Mouse (Mus musculus): ENCODE data around the gene Ndufs2. TPM values are rescaled to one million over a fixed set of nuclear protein-coding genes. Genes with fewer than 3 reads are reported as not detected.

Ndufs2 gene
- 120 and 129 TPM in 2 replicates for polyA plus RNA-seq (2015; fragmentation: Nextera tagmentation; extraction: Ambion mirVana)

GRCm38 (mm10) chr1:171250680-171251593 is at the start of gene Ndufs2:
Gene Ndufs2, minus strand, starts transcription at chr1:171251388.

GRCm38 (mm10) chr1:171294298-171295062 is 43.3 kb upstream of the Ndufs2 start, which contains the start of gene Ufc1:
Gene Ufc1, minus strand, starts transcription at chr1:171295024.

GRCm38 (mm10) chr1:171287136-171288081 is 36.2 kb upstream of the Ndufs2 start, which contains the start of gene Usp21:
Gene Usp21, minus strand, starts transcription at chr1:171287991.

GRCm38 (mm10) chr1:171280916-171281527 is 29.8 kb upstream of the Ndufs2 start, which contains the start of gene Ppox:
Gene Ppox, minus strand, starts transcription at chr1:171281186.

GRCm38 (mm10) chr1:171269848-171270572 is 18.8 kb upstream of the Ndufs2 start, which contains the start of gene B4galt3:
Gene B4galt3, plus strand, starts transcription at chr1:171270328.

GRCm38 (mm10) chr1:171249913-171250600 is 1.1 kb downstream of the Ndufs2 start, which contains the start of gene Adamts4:
Gene Adamts4, plus strand, starts transcription at chr1:171250421.

GRCm38 (mm10) chr1:171234126-171234525 is 17.1 kb downstream of the Ndufs2 start, which contains the start of gene Fcer1g:
Gene Fcer1g, minus strand, starts transcription at chr1:171234365.

GRCm38 (mm10) chr1:171224857-171225256 is 26.3 kb downstream of the Ndufs2 start, which contains the start of gene Apoa2:
Gene Apoa2, plus strand, starts transcription at chr1:171225054.

GRCm38 (mm10) chr1:171222238-171223155 is 28.7 kb downstream of the Ndufs2 start, which contains the start of gene Tomm40l:
Gene Tomm40l, minus strand, starts transcription at chr1:171222514.

GRCm38 (mm10) chr1:171213801-171214496 is 37.2 kb downstream of the Ndufs2 start, which contains the start of gene Nr1i3:
Gene Nr1i3, plus strand, starts transcription at chr1:171213970.

GRCm38 (mm10) chr1:171195887-171196397 is 55.2 kb downstream of the Ndufs2 start, which contains the start of gene Pcp4l1:
Gene Pcp4l1, minus strand, starts transcription at chr1:171196268.

Other genes starting within 250 kb of the Ndufs2 start
- gene Fcgr4, start 232.5 kb downstream of the Ndufs2 start, polyA plus RNA-seq (2015; fragmentation: Nextera tagmentation; extraction: Ambion mirVana), result 10.4 and 13.2 TPM in 2 replicates
- gene Fcgr3, start 186.5 kb downstream of the Ndufs2 start, polyA plus RNA-seq (2015; fragmentation: Nextera tagmentation; extraction: Ambion mirVana), result 54.2 and 78.2 TPM in 2 replicates
- 1.5 and 2.0 TPM in 2 replicates for gene Cfap126, start 137.5 kb downstream of the Ndufs2 start, polyA plus RNA-seq (2015; fragmentation: Nextera tagmentation; extraction: Ambion mirVana)
- gene Sdhc, start 100.8 kb downstream of the Ndufs2 start, polyA plus RNA-seq (2015; fragmentation: Nextera tagmentation; extraction: Ambion mirVana), result 133 and 137 TPM in 2 replicates
- gene Mpz, start 100.7 kb downstream of the Ndufs2 start, polyA plus RNA-seq (2015; fragmentation: Nextera tagmentation; extraction: Ambion mirVana), result 0.06 TPM in 1 of 2 replicates, not detected in the other
- 4.2 and 6.1 TPM in 2 replicates for gene Pcp4l1, start 55.1 kb downstream of the Ndufs2 start, polyA plus RNA-seq (2015; fragmentation: Nextera tagmentation; extraction: Ambion mirVana)
- 0.04 and 0.23 TPM in 2 replicates for gene Nr1i3, start 37.4 kb downstream of the Ndufs2 start, polyA plus RNA-seq (2015; fragmentation: Nextera tagmentation; extraction: Ambion mirVana)
- gene Tomm40l, start 28.9 kb downstream of the Ndufs2 start, polyA plus RNA-seq (2015; fragmentation: Nextera tagmentation; extraction: Ambion mirVana), result 13.0 and 14.5 TPM in 2 replicates
- gene Apoa2, start 26.3 kb downstream of the Ndufs2 start, polyA plus RNA-seq (2015; fragmentation: Nextera tagmentation; extraction: Ambion mirVana), result 5.4 and 10.5 TPM in 2 replicates
- 259 and 395 TPM in 2 replicates for gene Fcer1g, start 17.0 kb downstream of the Ndufs2 start, polyA plus RNA-seq (2015; fragmentation: Nextera tagmentation; extraction: Ambion mirVana)
- 2.1 and 3.0 TPM in 2 replicates for gene Adamts4, start 967 bp downstream of the Ndufs2 start, polyA plus RNA-seq (2015; fragmentation: Nextera tagmentation; extraction: Ambion mirVana)
- 39.0 and 44.1 TPM in 2 replicates for gene B4galt3, start 18.9 kb upstream of the Ndufs2 start, polyA plus RNA-seq (2015; fragmentation: Nextera tagmentation; extraction: Ambion mirVana)
- gene Ppox, start 29.8 kb upstream of the Ndufs2 start, polyA plus RNA-seq (2015; fragmentation: Nextera tagmentation; extraction: Ambion mirVana), result 146 and 167 TPM in 2 replicates
- 34.0 and 36.2 TPM in 2 replicates for gene Usp21, start 36.6 kb upstream of the Ndufs2 start, polyA plus RNA-seq (2015; fragmentation: Nextera tagmentation; extraction: Ambion mirVana)
- 62.2 and 65.2 TPM in 2 replicates for gene Ufc1, start 43.6 kb upstream of the Ndufs2 start, polyA plus RNA-seq (2015; fragmentation: Nextera tagmentation; extraction: Ambion mirVana)
- 21.7 and 22.4 TPM in 2 replicates for gene Dedd, start 77.8 kb upstream of the Ndufs2 start, polyA plus RNA-seq (2015; fragmentation: Nextera tagmentation; extraction: Ambion mirVana)
- gene Nit1, start 94.3 kb upstream of the Ndufs2 start, polyA plus RNA-seq (2015; fragmentation: Nextera tagmentation; extraction: Ambion mirVana), result 17.3 and 21.0 TPM in 2 replicates
- gene Pfdn2, start 94.3 kb upstream of the Ndufs2 start, polyA plus RNA-seq (2015; fragmentation: Nextera tagmentation; extraction: Ambion mirVana), result 63.8 and 71.4 TPM in 2 replicates
- 0.49 and 0.56 TPM in 2 replicates for gene Klhdc9, start 109.4 kb upstream of the Ndufs2 start, polyA plus RNA-seq (2015; fragmentation: Nextera tagmentation; extraction: Ambion mirVana)
- gene Nectin4, start 118.7 kb upstream of the Ndufs2 start, polyA plus RNA-seq (2015; fragmentation: Nextera tagmentation; extraction: Ambion mirVana), result 0.30 and 0.41 TPM in 2 replicates
- 14.1 and 20.7 TPM in 2 replicates for gene Arhgap30, start 137.6 kb upstream of the Ndufs2 start, polyA plus RNA-seq (2015; fragmentation: Nextera tagmentation; extraction: Ambion mirVana)
- 36.7 and 42.8 TPM in 2 replicates for gene Usf1, start 159.9 kb upstream of the Ndufs2 start, polyA plus RNA-seq (2015; fragmentation: Nextera tagmentation; extraction: Ambion mirVana)
- gene Tstd1, start 167.5 kb upstream of the Ndufs2 start, polyA plus RNA-seq (2015; fragmentation: Nextera tagmentation; extraction: Ambion mirVana), result 2.8 and 4.4 TPM in 2 replicates
- 24.5 and 31.5 TPM in 2 replicates for gene F11r, start 186.1 kb upstream of the Ndufs2 start, polyA plus RNA-seq (2015; fragmentation: Nextera tagmentation; extraction: Ambion mirVana)

Measured in spleen, postnatal 0 days (tissue).